Comparison of ENCODE assay signal across 26 mouse cellular contexts in the genomic region with DNA sequence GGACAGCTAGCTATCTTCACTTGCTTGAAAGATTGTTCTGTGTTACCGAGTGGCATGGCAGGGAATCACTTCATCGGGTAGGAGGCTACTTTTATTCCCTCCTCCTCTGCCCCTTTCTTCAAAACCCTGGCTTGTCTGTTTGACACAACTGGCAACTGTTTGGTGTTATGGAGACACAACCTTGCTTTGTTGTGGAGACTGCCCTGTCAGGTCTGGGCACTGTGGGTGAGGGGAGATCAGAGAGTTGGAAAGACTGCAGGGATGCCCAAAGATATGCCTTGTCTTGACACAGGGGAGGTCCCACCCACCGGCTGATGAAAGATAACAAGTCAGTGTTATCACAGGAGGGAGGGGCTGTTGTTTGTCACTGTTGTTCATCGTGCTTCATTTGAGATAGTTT.
"Had no signal": no experiment of that assay in that cellular context is flagged by ENCODE, and none has a peak within 500 bp of the region (broad histone marks: within the 10 kb centered on the region; RNA-seq: fewer than 3 reads in every experiment).

No protein-coding gene starts in this region.

- H3K36me3 ChIP-seq: heart, embryonic 10.5 days; heart, embryonic 12.5 days; hindbrain, embryonic 10.5 days; hindbrain, embryonic 12.5 days; kidney, embryonic 15.5 days; limb, embryonic 13.5 days; limb, embryonic 15.5 days; liver, embryonic 12.5 days had no signal

- DNase-seq: gastrocnemius, adult 2 months; gastrocnemius, postnatal 10 days; gastrocnemius, postnatal 25 days; heart, postnatal 10 days; heart, postnatal 4 days; kidney, adult 11 months; kidney, adult 2 months; kidney, adult 9 months; kidney, postnatal 14 days; kidney, postnatal 36 days; layer of hippocampus, adult 9-11 months; layer of hippocampus, postnatal 36 days; left cerebral cortex, postnatal 4 days had no signal

- H3K4me3 ChIP-seq: gastrocnemius, adult 2 months; heart, embryonic 10.5 days; heart, embryonic 12.5 days; hindbrain, embryonic 10.5 days; hindbrain, embryonic 12.5 days; kidney, embryonic 15.5 days; limb, embryonic 13.5 days; limb, embryonic 15.5 days; liver, embryonic 12.5 days had no signal

- ATAC-seq: hindbrain, embryonic 16.5 days; intestine, embryonic 16.5 days; liver, embryonic 12.5 days had no signal

- H3K9ac ChIP-seq: heart, embryonic 12.5 days; hindbrain, embryonic 12.5 days; hindbrain, embryonic 14.5 days; kidney, embryonic 15.5 days; limb, embryonic 13.5 days; limb, embryonic 15.5 days; liver, embryonic 12.5 days; liver, embryonic 14.5 days had no signal

- H3K4me2 ChIP-seq: heart, embryonic 12.5 days; hindbrain, embryonic 12.5 days; hindbrain, embryonic 14.5 days; kidney, embryonic 15.5 days; limb, embryonic 13.5 days; limb, embryonic 15.5 days; liver, embryonic 12.5 days had no signal

- H3K27ac ChIP-seq: gastrocnemius, adult 2 months; heart, embryonic 10.5 days; hindbrain, embryonic 10.5 days; hindbrain, embryonic 12.5 days; hindbrain, embryonic 14.5 days; kidney, embryonic 15.5 days; kidney, postnatal 0 days; limb, embryonic 13.5 days; limb, embryonic 15.5 days; liver, embryonic 12.5 days; liver, embryonic 14.5 days had no signal

- H3K9me3 ChIP-seq: heart, embryonic 10.5 days; heart, embryonic 12.5 days; hindbrain, embryonic 10.5 days; hindbrain, embryonic 12.5 days; kidney, embryonic 15.5 days; limb, embryonic 13.5 days; limb, embryonic 15.5 days; liver, embryonic 12.5 days had no signal
